Mouse (Mus musculus) liver, embryonic 14.5 days (tissue): ENCODE results near the gene 9130213A22Rik. TPM values are rescaled to one million over a fixed set of nuclear protein-coding genes. Genes with fewer than 3 reads are reported as not detected.

Experiments
- ATAC-seq: fragments of 200-750 bp; cut with Nextera tagmentation; 2 replicates; pipeline ENCODE4 v1.8.0; 2017; ENCODE audit warnings: moderate number of reproducible peaks, mild to moderate bottlenecking, moderate library complexity; ENCODE audit not compliant: insufficient read depth
- DNase-seq, 3 experiments: peaks; one replicate each; pipeline ENCODE4 v3.0.0-alpha.2; 2012 to 2013; ENCODE audit warnings: low read depth in 3 of 3, low spot score in 3 of 3
- H3K27ac ChIP-seq: fragments of 300-500 bp; sonication (generic); 2 replicates; pipeline ENCODE4 v1.5.1; 2014; ENCODE audit warnings: moderate library complexity, mild to moderate bottlenecking, control low read depth, inconsistent platforms
- H3K27me3 ChIP-seq: fragments of 300-500 bp; sonication (generic); 2 replicates; pipeline ENCODE4 v1.6.1; 2014; ENCODE audit warnings: mild to moderate bottlenecking, low read length, moderate library complexity; ENCODE audit not compliant: control insufficient read depth, insufficient read depth
- H3K36me3 ChIP-seq: fragments of 300-500 bp; sonication (generic); replicated peaks from 2 replicates; pipeline ENCODE4 v1.6.1; 2014; ENCODE audit warnings: low read depth; ENCODE audit not compliant: control insufficient read depth, insufficient read depth
- H3K4me1 ChIP-seq, 2 experiments: fragments of 200-500 bp in 1 of 2; fragments of 300-500 bp in 1 of 2; sonication (generic) in 1 of 2; replicated peaks; 2 replicates each; pipeline ENCODE4 v1.6.1; 2012 to 2014; ENCODE audit warnings: antibody characterized with exemption in 1 of 2, inconsistent platforms in 1 of 2, low read length in 1 of 2; ENCODE audit not compliant: control insufficient read depth in 2 of 2, insufficient read depth in 2 of 2
- H3K4me2 ChIP-seq: fragments of 300-500 bp; sonication (generic); 2 replicates; pipeline ENCODE4 v1.6.1; 2014; ENCODE audit warnings: low read depth, mild to moderate bottlenecking, control low read depth, moderate library complexity
- H3K4me3 ChIP-seq, 2 experiments: fragments of 200-500 bp in 1 of 2; fragments of 300-500 bp in 1 of 2; sonication (generic) in 1 of 2; 2 replicates each; pipeline ENCODE4 v1.5.1; 2012 to 2014; ENCODE audit warnings: low read depth in 2 of 2, low read length in 2 of 2, mild to moderate bottlenecking in 2 of 2, control low read depth in 1 of 2, inconsistent platforms in 1 of 2, moderate library complexity in 1 of 2; ENCODE audit not compliant: insufficient read depth in 1 of 2
- H3K9ac ChIP-seq: fragments of 300-500 bp; sonication (generic); replicated peaks from 2 replicates; pipeline ENCODE4 v1.6.1; 2014; ENCODE audit warnings: mild to moderate bottlenecking, control low read depth, moderate library complexity
- H3K9me3 ChIP-seq: fragments of 300-500 bp; sonication (generic); 2 replicates; pipeline ENCODE4 v1.6.1; 2016; ENCODE audit warnings: low read length, mixed read lengths; ENCODE audit not compliant: control insufficient read depth
- CTCF ChIP-seq: IDR thresholded peaks from 2 replicates; pipeline ENCODE4 v1.5.1; 2016; ENCODE audit warnings: antibody characterized with exemption, low read depth, control low read depth
- EP300 ChIP-seq: IDR thresholded peaks from 2 replicates; pipeline ENCODE4 v1.6.1; 2016; ENCODE audit warnings: antibody characterized with exemption, low read depth
- WGBS: fragments of 180-500 bp; shearing (Covaris S2); extraction: QIAGEN DNeasy Blood & Tissue Kit; methylation state at CpG from one replicate; pipeline ENCODE4 v1.1.7; 2014; ENCODE audit not compliant: insufficient replicate concordance; 5-methylcytosine and 5-hydroxymethylcytosine counted together
- polyA plus RNA-seq, 2 experiments: library from polyadenylated mRNA; depleted of rRNA in 1 of 2; stranded (reverse) in 1 of 2; unstranded in 1 of 2; fragments of >200 nt; fragmentation: Nextera tagmentation in 1 of 2; extraction: Ambion mirVana in 1 of 2; gene quantifications; 2 replicates each; pipeline versions ENCODE4 v1.2.1 to v1.2.3; 2012 to 2014

Gene 9130213A22Rik
- polyA plus RNA-seq, 2 experiments, result 0.08 TPM; not detected in 1

- TF ChIP-seq EP300 (no peak), CTCF (no peak)
- WGBS, result 27% methylated on average over 8 of the region's 8 CpGs
- Histone ChIP-seq H3K27ac (no peak overlapping the region), H3K36me3 (no peaks in the 10 kb centered on the region), H3K4me2 (no peak overlapping the region), H3K9me3 (no peaks in the 10 kb centered on the region), H3K4me1 (peaks cover 0 to 11% of the 10 kb centered on the region in 2 experiments; a peak in 3 of 4 replicates), H3K27me3 (no peaks in the 10 kb centered on the region; the same call in 1 of the 2 replicates), H3K9ac (no peak overlapping the region), H3K4me3 (no peak overlapping the region)
- DNase-seq (no peak), ATAC-seq (no peak)
Measured at GRCm38 (mm10) chr11:69128426-69129122, 6.2 kb upstream of the 9130213A22Rik start.

GRCm38 (mm10) chr11:69126706-69127095, 4.3 kb upstream of the 9130213A22Rik start:
- Histone ChIP-seq H3K36me3 (no peaks in the 10 kb centered on the region), H3K4me1 (peaks cover 8 to 13% of the 10 kb centered on the region in 2 experiments), H3K4me2 (peak overlapping the region; percentile 97), H3K9ac (no peak overlapping the region; the same call in 1 of the 2 replicates), H3K4me3 (peak overlapping the region in 1 of 2 experiments; percentile 73; a peak in 2 of 4 replicates), H3K9me3 (no peaks in the 10 kb centered on the region), H3K27me3 (peaks cover 15% of the 10 kb centered on the region), H3K27ac (no peak overlapping the region)
- no peak for ATAC-seq
- TF ChIP-seq CTCF (no peak), EP300 (no peak)
- DNase-seq, result no peak
- WGBS, result 44% methylated on average over 2 of the region's 2 CpGs

- DNase-seq, result no peak
- no peak for ATAC-seq
- Histone ChIP-seq H3K27me3 (peaks cover 21% of the 10 kb centered on the region), H3K4me1 (peaks cover 8 to 13% of the 10 kb centered on the region in 2 experiments), H3K4me2 (peak overlapping the region; percentile 97), H3K9ac (peak overlapping the region; percentile 56), H3K4me3 (peak overlapping the region; percentile 73 to 88), H3K36me3 (no peaks in the 10 kb centered on the region), H3K9me3 (no peaks in the 10 kb centered on the region), H3K27ac (no peak overlapping the region)
- no peak for TF ChIP-seq CTCF
- no peak for TF ChIP-seq EP300
- WGBS, result 12% methylated on average over 20 of the region's 20 CpGs
Measured at GRCm38 (mm10) chr11:69125919-69126705, 3.7 kb upstream of the 9130213A22Rik start.

GRCm38 (mm10) chr11:69125852-69125918, 3.3 kb upstream of the 9130213A22Rik start, which contains the start of gene Aloxe3:
TSS of gene Aloxe3 (plus strand) at chr11:69125896.
- Histone ChIP-seq H3K4me3 (peak within 1 kb of the TSS; percentile 73 to 88), H3K9ac (peak within 1 kb of the TSS; percentile 56), H3K4me1 (peaks cover 8 to 13% of the 10 kb centered on the region in 2 experiments), H3K9me3 (no peaks in the 10 kb centered on the region), H3K27me3 (peaks cover 25% of the 10 kb centered on the region), H3K4me2 (peak within 1 kb of the TSS; percentile 97), H3K27ac (no peak within 1 kb of the TSS; the same call in 1 of the 2 replicates), H3K36me3 (no peaks in the 10 kb centered on the region)
- TF ChIP-seq EP300 (no peak), CTCF (no peak)
- DNase-seq (no peak), ATAC-seq (no peak)
- 1% methylated on average over 3 of the region's 3 CpGs for WGBS

DNA sequence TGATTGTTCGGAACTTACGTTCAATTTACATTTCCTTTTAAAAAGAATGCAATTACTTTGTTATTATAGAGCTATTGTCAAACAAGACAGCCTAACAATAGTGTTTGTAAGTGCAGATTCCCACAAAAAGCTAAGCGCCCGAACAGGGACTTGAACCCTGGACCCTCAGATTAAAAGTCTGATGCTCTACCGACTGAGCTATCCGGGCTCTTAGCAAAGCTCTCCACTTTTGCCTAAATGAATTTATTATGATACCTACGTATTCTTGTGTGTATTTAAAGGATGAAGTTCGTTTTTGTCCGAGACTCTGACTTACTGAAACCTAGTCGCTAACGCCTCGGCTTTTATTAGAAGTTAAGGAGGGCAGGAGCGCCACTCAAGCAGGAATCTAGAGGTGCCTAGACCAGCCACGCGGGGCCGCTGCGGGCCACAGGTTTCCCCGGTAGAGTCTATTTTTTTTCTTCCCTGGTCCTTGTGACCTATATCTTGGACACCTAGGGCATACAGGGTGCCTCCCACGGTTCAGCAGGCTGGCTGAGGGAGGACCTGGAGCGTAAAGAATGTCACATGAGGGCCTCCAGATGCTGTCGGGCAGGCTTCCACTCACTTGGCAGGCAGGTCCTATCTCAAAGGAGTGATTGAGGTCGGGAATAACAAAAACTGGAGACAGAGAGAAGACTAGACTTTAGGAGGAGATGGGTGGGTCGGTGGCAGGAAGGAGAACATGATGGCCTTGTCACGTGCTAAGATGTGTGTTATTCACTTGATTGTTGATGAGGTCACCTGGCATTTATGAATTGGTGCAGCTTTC, 2.9 kb upstream of the 9130213A22Rik start:
- Histone ChIP-seq H3K27me3 (peaks cover 30% of the 10 kb centered on the region), H3K4me1 (peaks cover 8 to 13% of the 10 kb centered on the region in 2 experiments), H3K27ac (no peak overlapping the region; the same call in 1 of the 2 replicates), H3K4me2 (peak overlapping the region; percentile 97), H3K36me3 (no peaks in the 10 kb centered on the region), H3K9ac (peak overlapping the region; percentile 56), H3K9me3 (no peaks in the 10 kb centered on the region), H3K4me3 (peak overlapping the region; percentile 73 to 88)
- TF ChIP-seq EP300, result peak; percentile 18; the same call in 1 of the 2 replicates
- TF ChIP-seq CTCF, result peak; percentile 63
- WGBS, result under 1% methylated on average over 24 of the region's 24 CpGs
- ATAC-seq (peak; percentile 60), DNase-seq (peak; percentile 75 to 81 (median 76))
